Mouse (Mus musculus) CH12.LX (cell line): ENCODE measurements at regions not wholly inside any gene's neighbourhood (a gene's known extent, or its start where the extent isn't known, plus 50 kb on each side); places are given as distances from the start of the nearest gene placed in this dataset.

Source experiments
- CTCF ChIP-seq, 2 experiments: IDR thresholded peaks in 1 of 2; conservative IDR thresholded peaks in 1 of 2; 2 replicates each; pipeline ENCODE4 v1.5.1; 2011 to 2012; ENCODE audit warnings: low read depth in 2 of 2, low read length in 2 of 2, improper control_type of control experiment in 1 of 2, inconsistent platforms in 1 of 2, mild to moderate bottlenecking in 1 of 2, moderate library complexity in 1 of 2
- ELF1 ChIP-seq: IDR thresholded peaks from 2 replicates; pipeline ENCODE4 v1.6.1; 2014; ENCODE audit warnings: low read depth, mild to moderate bottlenecking, inconsistent platforms, low read length, improper control_type of control experiment
- MXI1 ChIP-seq: IDR thresholded peaks from 2 replicates; pipeline ENCODE4 v1.6.1; 2011; ENCODE audit warnings: mild to moderate bottlenecking, low read depth, low read length, improper control_type of control experiment
- POLR2A ChIP-seq: IDR thresholded peaks from 2 replicates; pipeline ENCODE4 v1.6.1; 2011; ENCODE audit warnings: low read depth, mild to moderate bottlenecking, improper control_type of control experiment, low read length
- TCF12 ChIP-seq: IDR thresholded peaks from 2 replicates; pipeline ENCODE4 v1.6.1; 2014; ENCODE audit warnings: low read depth, mild to moderate bottlenecking, inconsistent platforms, low read length, improper control_type of control experiment
- ZMIZ1 ChIP-seq: IDR thresholded peaks from 2 replicates; pipeline ENCODE4 v1.6.1; 2012; ENCODE audit warnings: low read depth, mild to moderate bottlenecking, inconsistent platforms, low read length, improper control_type of control experiment

GRCm38 (mm10) chr8:127995490-127995889, 362.9 kb upstream of the Nrp1 start:
- TF ChIP-seq ZMIZ1: no peak
- TF ChIP-seq CTCF (conservative IDR thresholded peaks at IDR 0.05 in 1 of 2, IDR thresholded peaks at IDR 0.05 in 1 of 2; ENCODE audit: low read depth in 2 of 2, low read length in 2 of 2): no peak
- TF ChIP-seq TCF12: no peak
- TF ChIP-seq MXI1: no peak
- TF ChIP-seq POLR2A: no peak
- TF ChIP-seq ELF1: no peak
